Mouse (Mus musculus) granulocyte monocyte progenitor cell, adult 5-6 weeks (primary cell): ENCODE results near the gene Gfi1b. TPM values are rescaled to one million over a fixed set of nuclear protein-coding genes. Genes with fewer than 3 reads are reported as not detected.
A peak's percentile ranks its signal among the peaks of the same experiment; 100 is the strongest.

ENCODE experiments used
- ATAC-seq: replicated peaks from 2 replicates; pipeline ENCODE4 v1.8.0; 2016; ENCODE audit warnings: mild to moderate bottlenecking, moderate TSS enrichment, inconsistent platforms; ENCODE audit not compliant: poor library complexity, severe bottlenecking
- total RNA-seq, 2 experiments: library from RNA; stranded (forward) in 1 of 2; stranded (reverse) in 1 of 2; fragments of 200-712, 200-1000 nt in 1 of 2; fragments of >200 nt in 1 of 2; fragmentation: Nextera tagmentation in 1 of 2; gene quantifications; 2 replicates each; pipeline ENCODE4 v1.2.3; 2014 to 2017

The Gfi1b gene
- total RNA-seq, 2 experiments from 2014 or later: 1.4 to 1.9 TPM

GRCm38 (mm10) chr2:28624870-28625269 is 3.1 kb upstream of the Gfi1b start:
- ATAC-seq: no peak

DNA sequence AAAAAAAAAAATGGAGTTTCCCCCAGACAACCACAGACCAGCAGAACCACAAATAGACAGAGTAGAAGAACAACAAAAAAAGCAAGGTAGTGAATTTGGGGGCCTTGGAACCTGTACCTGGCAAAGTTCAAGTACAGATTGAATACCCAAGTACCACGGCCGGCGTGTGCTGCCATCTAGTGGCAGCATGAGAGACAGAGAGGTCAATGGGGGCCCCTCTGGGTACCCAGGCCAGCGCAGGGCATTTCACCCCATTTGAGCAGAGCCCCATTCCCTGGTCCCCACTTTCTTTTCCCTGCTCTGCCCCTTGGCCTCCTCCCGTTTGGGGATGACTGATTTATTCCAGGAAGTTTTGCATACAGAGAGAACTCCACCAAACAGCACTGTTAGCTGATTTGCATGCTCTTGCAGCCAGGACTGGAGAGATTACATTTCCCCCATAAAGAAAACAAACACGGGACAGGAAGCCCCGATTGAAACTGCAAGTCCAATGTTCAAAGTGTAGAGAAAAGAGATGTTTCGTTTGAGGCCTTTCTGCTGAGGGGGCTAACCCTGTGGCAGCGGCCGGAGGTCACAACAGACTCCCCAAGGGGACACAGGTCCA is 841 bp upstream of the Gfi1b start:
- ATAC-seq: no peak

DNA sequence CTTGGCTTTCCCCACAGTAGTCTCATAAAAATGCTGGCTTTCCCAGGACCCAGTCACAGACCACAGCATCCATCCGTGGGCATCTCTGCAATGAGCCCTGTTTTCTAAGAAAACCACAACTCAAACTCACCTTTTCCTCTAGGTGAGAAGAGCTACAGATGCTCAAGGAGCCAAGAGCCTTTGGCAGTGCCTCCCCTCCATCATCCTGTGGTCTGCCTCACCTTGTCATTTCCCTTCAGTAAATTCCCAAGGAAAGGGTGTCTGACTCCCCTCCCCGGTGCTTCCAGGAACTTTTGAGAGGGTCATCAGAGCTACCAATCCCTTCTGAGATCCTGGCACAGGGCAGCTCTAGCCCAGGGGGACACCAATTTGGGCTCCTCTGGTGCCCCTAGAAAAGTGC is 671 bp downstream of the Gfi1b start:
- no peak for ATAC-seq

DNA sequence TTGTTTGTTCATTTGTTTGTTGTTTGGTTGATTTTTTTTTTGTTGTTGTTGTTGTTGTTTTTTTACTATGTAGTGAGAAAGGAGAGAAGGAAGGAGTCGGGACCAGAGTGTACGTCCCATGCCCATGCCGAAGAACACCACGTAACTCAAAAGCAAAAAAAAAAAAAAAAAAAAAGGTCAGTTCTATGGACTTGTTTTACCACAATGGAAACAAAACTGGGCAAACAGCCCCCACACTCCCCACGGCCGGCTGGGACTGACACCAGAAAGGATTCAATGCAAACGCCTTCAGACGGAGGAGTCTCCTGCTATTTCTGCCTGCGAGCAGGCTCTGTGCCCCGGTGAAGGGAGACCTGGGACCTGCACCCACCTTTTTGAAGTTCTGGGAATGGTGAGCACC is 1.3 kb downstream of the Gfi1b start:
- ATAC-seq: no peak

DNA sequence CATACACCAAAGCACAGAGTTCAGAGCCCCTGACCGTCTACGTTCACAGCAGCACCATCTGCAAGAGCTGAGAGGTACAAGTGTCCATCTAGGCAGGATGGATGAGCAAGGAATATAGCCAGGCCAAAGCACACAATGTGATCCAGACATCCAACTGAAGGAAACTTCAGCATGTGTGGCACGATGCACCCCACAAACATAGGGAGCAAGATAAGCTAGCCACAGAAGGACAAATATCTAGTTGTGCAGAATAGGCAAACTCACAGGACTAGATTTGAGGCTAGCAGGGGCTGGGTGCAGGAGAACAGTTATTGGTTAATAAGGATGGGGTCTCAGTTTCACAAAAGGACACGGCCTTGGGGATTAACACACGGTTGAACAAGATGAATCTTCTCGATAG is 2.4 kb downstream of the Gfi1b start:
- ATAC-seq: no peak

DNA sequence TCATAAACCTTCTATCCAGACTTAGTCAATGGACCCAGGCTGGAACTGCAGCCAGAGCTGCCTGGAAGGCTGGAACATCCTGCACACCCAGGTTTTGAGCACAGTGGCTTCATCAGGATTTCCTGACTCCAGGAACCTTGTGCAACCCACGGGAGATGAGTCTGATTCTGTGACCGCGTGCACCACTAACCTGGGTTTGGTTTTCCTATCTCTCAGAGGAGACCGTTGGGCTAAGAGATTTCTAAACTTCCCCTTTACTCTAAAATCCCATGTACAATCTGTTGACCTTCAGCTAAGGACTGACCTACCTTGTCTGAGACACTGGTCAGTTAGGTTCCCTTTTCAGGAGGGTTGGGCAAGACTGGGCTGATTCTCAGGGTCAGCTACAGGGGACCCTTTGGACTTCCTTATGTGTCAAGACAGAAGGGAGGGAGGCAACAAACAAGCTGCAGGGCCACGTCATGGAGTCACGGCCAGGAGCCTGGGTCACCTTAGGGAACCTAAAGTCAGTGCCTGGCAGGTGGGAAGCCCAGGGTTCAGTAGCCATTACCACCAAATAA is 2.9 kb downstream of the Gfi1b start:
- peak; percentile 67 for ATAC-seq

DNA sequence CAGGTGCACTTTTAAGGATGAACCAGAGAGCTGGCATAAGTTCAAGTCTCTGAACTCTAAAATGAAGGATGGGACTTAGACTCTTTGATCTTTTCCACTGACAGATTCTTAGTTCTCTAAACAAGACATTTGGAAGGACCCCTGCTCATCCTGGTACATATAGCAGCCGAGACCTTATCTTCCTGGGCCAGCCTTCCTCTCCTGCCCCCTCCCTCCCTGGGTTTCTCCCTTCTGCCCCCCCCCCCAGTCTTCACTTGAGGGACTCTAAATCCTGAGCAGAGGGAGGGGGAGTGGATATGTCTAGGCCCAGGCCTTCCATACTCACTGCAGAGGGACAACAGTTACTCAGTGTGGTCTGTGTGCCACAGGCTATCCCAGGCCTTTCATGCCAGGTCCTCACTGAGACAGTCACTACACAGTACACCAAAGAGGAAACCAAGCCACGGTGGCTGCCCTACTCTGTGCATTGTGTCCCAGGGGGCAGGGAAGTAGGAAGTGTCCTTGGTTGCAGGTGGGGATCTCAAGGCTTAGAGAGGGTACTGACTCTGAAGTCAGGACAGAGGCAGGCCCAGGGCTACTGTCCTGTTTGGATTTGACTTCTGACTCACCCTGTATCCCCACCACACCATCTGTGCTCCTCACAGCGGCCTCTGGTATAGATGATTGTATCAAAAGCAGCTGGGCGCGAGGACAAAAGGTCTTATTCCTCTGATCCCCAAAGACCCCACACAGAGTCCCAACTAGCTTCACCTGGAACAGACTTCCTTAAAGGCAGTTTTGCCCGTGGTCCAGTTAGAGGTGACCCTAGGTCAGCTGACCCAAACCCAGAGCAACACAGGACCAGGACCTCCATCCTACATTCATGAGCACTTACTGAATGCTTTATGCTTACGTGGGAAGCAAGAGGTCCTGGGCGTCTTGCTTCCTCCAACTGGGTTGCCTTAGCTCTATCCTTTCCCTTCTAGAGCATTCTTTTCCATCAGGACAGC is 4.0 kb downstream of the Gfi1b start:
- no peak for ATAC-seq

- ATAC-seq: no peak
Observed at GRCm38 (mm10) chr2:28616874-28617273, 4.9 kb downstream of the Gfi1b start.

GRCm38 (mm10) chr2:28616358-28616757 is 5.4 kb downstream of the Gfi1b start:
- 0 out of 2 replicates have a peak, but pooled peaks have one; percentile 23 for ATAC-seq

DNA sequence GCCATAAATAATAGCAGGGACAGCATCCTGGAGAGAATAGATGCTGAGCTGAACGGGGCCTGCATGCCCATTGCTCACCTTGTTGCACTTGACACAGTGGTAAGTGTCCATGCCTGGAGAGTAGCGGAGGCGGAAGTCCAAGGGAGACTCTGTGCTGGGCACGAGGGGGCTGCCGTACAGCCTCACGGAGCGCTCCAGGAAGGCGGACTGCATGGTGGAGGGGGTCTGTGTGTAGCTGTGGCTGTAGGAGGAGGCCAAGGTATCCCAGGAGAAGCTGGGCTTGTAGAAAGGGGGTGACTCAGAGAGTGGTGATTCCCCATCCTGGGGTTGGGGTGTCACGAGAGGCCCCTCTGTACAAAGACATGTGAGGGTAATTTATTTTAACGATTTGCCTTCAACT is 8.2 kb downstream of the Gfi1b start:
- ATAC-seq: no peak

DNA sequence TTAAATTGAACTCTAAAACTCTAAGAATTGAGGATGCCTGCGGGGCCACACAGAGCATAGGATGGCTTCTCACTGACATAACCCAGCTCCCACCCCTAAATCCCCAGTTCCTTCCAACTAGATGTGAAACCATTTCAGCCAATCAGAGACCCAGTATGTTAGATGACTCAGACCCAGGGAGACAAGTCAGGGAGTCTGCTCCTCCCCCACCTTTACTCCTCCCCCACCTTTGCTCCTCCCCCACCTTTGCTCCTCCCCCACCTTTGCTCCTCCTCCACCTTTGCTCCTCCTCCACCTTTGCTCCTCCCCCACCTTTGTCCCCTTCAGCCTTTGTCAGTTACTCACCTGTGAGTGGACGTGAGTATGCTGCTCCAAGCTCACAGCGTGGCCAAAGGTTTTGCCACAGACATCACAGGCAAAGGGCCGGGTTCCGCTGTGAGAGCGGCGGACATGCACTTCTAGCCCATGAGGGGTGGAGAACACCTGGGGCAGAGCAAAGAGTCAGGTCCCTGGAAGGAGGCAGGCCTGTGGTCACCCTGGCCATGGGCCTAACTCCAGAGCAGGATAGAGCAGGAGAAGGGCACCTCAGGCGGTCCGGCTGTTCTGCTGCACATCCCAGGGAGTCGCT is 9.2 kb downstream of the Gfi1b start:
- ATAC-seq: no peak

DNA sequence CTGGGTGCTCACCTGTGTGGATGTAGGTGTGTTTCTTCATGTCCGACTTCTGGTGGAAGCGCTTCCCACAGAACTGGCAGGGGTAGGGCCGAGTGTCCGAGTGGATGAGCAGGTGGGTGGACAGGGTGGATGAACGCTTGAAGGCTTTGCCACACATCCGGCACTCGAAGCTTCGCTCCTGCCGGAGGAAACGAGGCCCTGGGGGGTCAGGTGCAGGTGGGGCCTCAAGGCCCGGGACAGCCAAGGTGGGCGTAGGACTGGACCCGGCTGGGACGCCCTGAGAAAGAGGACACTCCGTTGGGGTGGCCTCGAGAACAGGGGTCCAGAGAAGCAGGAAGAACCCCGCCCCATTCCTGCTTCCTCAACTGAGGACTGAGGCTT is 10.4 kb downstream of the Gfi1b start:
- no peak for ATAC-seq

DNA sequence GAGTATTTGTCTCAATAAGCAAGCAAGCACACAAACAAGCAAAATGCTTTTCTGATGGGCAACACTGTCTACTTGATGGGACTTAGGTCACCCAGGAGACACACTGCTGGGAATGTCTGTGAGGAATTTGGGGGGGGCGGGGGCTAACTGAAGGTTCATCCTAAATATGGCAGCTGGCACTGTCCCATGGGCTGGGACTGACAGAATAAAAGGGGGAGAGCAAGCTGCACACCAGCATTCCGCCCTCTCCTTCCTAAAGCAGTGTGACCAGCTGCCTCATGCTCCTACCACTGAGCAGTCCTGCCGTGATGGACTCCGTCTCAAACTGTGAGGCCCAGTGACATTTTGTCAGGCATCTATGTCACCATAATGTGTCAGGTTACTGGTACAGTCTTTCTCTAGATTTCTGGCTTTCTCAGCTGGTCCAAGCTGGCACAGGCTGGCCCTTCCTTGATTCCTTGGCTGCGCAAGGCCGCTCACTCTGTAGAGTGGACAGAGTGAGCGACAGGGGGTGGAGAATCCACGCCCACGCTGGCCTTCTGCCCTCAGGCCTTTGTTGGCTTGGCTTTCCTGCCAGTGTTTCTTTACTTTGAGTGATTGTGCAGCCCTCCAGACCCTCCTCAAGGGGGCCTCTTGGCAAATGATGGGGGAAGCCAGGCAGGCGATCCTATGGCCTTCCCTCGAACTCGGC is 10.9 kb downstream of the Gfi1b start:
- no peak for ATAC-seq

DNA sequence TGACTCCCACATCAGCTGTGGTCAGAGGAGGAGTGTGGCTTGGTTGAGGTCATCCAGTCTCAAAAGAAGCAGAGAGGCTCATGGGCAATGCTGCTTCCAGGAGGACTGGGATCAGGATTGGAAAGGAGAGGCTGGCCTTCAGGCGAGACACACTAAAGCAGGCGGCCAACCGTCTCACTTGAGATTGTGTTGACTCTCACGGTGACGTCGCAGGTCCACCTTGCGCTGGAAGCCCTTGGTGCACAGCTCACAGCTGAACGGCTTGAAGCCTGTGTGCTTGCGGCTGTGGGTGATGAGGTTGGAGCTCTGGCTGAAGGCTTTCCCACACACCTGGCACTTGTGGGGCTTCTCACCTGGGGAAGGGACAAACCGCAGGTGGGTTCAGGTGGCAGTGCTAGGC is 11.9 kb downstream of the Gfi1b start:
- ATAC-seq: no peak

DNA sequence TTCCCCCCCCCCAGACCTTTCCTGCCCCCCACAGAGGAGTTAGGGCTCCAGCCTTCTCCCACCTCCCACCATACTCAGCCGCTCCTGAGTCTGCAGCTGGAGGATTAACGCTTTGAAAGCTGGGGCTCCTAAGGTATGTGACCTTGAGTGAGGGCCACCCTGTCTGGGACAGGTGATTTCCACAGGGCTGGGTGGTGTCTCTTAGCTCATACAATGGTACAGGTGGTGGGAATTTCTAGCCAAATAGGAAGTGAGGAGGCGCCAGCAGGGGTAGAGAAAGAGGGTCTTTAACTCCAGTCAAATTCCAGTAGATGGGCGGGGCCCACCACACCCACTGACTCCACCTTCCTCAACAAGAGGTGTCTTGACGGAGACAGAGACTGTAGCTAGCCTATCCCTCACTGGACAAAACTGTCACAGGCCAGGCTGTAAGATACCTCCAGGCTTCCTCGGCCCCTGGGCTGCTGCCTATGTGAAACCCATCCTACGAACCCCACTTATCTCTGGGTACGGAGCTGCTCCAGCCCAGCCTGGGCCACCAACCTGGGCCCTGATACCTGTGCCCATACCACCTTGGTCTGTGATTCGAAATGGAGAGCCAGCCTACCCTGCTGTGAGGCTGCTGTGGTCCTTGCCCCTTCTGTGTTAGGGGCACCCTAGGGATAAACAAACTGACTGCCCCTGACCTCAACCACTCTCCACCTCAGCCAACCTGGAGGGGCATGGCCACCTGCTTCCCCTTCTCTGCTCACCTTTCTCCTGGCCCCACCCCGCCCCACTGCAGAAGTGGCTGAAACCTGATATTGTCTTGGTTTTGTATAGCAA is 14.2 kb downstream of the Gfi1b start:
- no peak for ATAC-seq

- ATAC-seq: no peak; the same call in 1 of the 2 replicates
Observed at GRCm38 (mm10) chr2:28606601-28607340, 15.0 kb downstream of the Gfi1b start.

- ATAC-seq: no peak
Observed at GRCm38 (mm10) chr2:28605789-28606541, 15.8 kb downstream of the Gfi1b start.

- ATAC-seq: no peak
Observed at GRCm38 (mm10) chr2:28603542-28603941, 18.2 kb downstream of the Gfi1b start.
